Mouse (Mus musculus) neural tube, embryonic 14.5 days (tissue): ENCODE data around the gene Pramel7. TPM values are rescaled to one million over a fixed set of nuclear protein-coding genes. Genes with fewer than 3 reads are reported as not detected.
"Not testable (repeated sequence)": the region's sequence is repeated elsewhere in the genome, so short reads cannot be mapped to it uniquely, and the experiment has no call there.

Source experiments
- ATAC-seq: fragments of 200-750 bp; cut with Nextera tagmentation; 2 replicates; pipeline ENCODE4 v1.8.0; 2017; ENCODE audit warnings: low read depth, mild to moderate bottlenecking, moderate TSS enrichment, moderate library complexity
- H3K27ac ChIP-seq: fragments of 300-500 bp; sonication (generic); 2 replicates; pipeline ENCODE4 v1.5.1; 2014; ENCODE audit warnings: low read depth, mild to moderate bottlenecking, control low read depth, low read length, moderate library complexity, mixed read lengths
- H3K27me3 ChIP-seq: fragments of 300-500 bp; sonication (generic); 2 replicates; pipeline ENCODE4 v1.6.1; 2014; ENCODE audit warnings: low read length; ENCODE audit not compliant: control insufficient read depth, insufficient read depth
- H3K36me3 ChIP-seq: fragments of 300-500 bp; sonication (generic); 2 replicates; pipeline ENCODE4 v1.6.1; 2014; ENCODE audit warnings: low read length, mixed read lengths; ENCODE audit not compliant: control insufficient read depth, insufficient read depth
- H3K4me1 ChIP-seq: fragments of 300-500 bp; sonication (generic); 2 replicates; pipeline ENCODE4 v1.6.1; 2014; ENCODE audit warnings: low read length; ENCODE audit not compliant: control insufficient read depth, insufficient read depth
- H3K4me2 ChIP-seq: fragments of 300-500 bp; sonication (generic); 2 replicates; pipeline ENCODE4 v1.6.1; 2014; ENCODE audit warnings: mild to moderate bottlenecking, low read depth, low read length, control low read depth
- H3K4me3 ChIP-seq: fragments of 300-500 bp; sonication (generic); 2 replicates; pipeline ENCODE4 v1.5.1; 2014; ENCODE audit warnings: low read depth, low read length, control low read depth, mixed read lengths
- H3K9ac ChIP-seq: fragments of 300-500 bp; sonication (generic); replicated peaks from 2 replicates; pipeline ENCODE4 v1.6.1; 2014; ENCODE audit warnings: low read depth, mild to moderate bottlenecking, control low read depth, low read length, mixed read lengths
- H3K9me3 ChIP-seq: fragments of 300-500 bp; sonication (generic); 2 replicates; pipeline ENCODE4 v1.6.1; 2016; ENCODE audit warnings: low read length; ENCODE audit not compliant: control insufficient read depth
- WGBS: fragments of 180-500 bp; shearing (Covaris S2); extraction: QIAGEN DNeasy Blood & Tissue Kit; methylation state at CpG from one replicate; pipeline ENCODE4 v1.1.7; 2014; 5-methylcytosine and 5-hydroxymethylcytosine counted together
- polyA plus RNA-seq: library from polyadenylated mRNA; unstranded; fragments of >200 nt; fragmentation: Nextera tagmentation; extraction: Ambion mirVana; gene quantifications from 2 replicates; pipeline ENCODE4 v1.2.1, GENCODE M21; 2014

The Pramel7 gene
- polyA plus RNA-seq = not detected in 2 replicates

DNA sequence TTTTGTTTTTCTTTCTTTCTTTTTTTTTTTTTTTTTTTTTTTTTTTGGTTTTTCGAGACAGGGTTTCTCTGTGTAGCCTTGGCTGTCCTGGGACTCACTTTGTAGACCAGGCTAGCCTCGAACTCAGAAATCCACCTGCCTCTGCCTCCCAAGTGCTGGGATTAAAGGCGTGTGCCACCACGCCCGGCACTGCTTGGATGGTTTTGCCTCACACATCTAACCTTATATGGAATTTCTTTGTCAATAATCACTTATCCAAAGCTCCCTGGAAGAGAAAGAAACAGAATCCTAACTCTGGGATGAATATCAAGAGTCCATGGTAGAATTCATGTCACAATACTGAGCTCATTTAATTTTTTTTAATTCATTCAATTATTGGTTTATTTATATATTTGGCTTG is at the start of gene Pramel7:
TSS of gene Pramel7 (minus strand) at position 101 of the 400 bp plus-strand sequence.
- H3K27me3 ChIP-seq, H3K4me3 ChIP-seq, ATAC-seq, H3K9ac ChIP-seq, H3K36me3 ChIP-seq, H3K4me1 ChIP-seq, H3K4me2 ChIP-seq, H3K9me3 ChIP-seq, H3K27ac ChIP-seq: not testable (repeated sequence)
- WGBS = 87% methylated on average over 4 of the region's 5 CpGs

DNA sequence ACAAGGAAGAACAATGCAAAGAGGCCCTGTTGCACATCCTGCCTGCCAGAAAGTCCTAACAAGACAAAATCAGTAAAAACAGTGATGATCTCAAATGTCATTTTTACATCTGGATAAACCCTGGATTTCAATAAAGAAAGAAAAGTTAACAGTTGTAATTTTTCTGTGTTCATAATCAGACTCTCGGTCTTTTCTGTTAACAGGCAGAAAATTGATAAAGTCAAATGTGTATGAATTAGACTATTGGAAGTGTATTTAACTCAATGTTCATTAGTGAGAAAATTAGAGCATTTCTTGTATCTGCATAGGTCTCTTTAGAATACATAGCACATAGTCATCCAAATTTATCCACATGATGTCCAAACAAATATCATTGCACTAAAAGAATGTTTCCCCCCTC is 48.5 kb upstream of the Pramel7 start, which contains the start of gene Olfr1128:
TSS of gene Olfr1128 (minus strand) at position 101 of the 400 bp plus-strand sequence.
- no peaks in the 10 kb centered on the region for H3K27me3 ChIP-seq
- no peak within 1 kb of the TSS for H3K4me2 ChIP-seq
- no peak within 1 kb of the TSS for H3K9ac ChIP-seq
- no peak within 1 kb of the TSS for H3K27ac ChIP-seq
- 93% methylated on average over 1 of the region's 1 CpGs for WGBS
- H3K4me3 ChIP-seq = no peak within 1 kb of the TSS
- no peaks in the 10 kb centered on the region for H3K4me1 ChIP-seq
- ATAC-seq = no peak
- H3K9me3 ChIP-seq = no peaks in the 10 kb centered on the region
- H3K36me3 ChIP-seq = no peaks in the 10 kb centered on the region

DNA sequence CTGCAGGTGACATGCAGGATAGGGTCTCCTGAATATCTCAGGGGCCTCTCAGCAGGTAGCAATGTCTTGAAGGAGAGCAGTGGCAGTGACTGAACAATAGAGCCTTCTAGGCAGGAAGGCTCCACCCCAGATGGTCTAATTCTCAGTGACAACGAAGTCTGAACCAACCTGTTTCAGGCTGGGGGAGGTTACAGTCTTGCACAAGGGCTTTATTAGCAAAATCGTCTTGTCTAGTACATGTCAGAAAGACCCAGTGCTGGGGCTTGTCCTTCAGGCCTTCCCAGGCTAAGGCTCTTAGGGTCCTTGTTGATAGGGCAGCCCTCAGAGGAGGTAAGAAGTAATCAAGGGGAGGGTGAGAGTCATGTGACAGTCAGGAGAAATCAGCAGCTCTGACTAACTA is 37.9 kb upstream of the Pramel7 start:
- Histone ChIP-seq H3K36me3 (no peaks in the 10 kb centered on the region), H3K4me2 (no peak overlapping the region), H3K27ac (no peak overlapping the region), H3K27me3 (no peaks in the 10 kb centered on the region), H3K4me1 (no peaks in the 10 kb centered on the region), H3K9ac (no peak overlapping the region), H3K4me3 (no peak overlapping the region), H3K9me3 (no peaks in the 10 kb centered on the region)
- no peak for ATAC-seq
- whole genome bisulfite sequencing = 72% methylated on average over 2 of the region's 2 CpGs

DNA sequence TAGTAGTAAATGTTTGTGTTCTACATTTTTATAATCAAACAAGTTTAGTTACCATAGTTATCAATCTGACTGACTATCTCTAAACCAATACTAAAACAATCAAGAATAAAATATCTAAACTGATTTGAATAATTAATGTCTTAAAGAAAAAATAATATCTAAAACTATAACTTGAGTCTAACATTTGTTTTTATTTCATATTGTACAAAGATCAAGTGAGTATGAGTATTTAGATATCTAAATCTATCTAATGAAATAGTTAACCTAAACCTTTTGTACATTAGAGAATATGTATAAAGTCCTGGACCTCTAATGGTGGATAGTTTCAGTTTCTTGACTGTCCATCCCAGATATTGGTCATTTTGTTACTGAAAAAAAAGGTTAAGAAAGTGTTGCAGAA is 34.6 kb upstream of the Pramel7 start, which contains the start of gene Olfr153:
TSS of gene Olfr153 (plus strand) at position 301 of the 400 bp plus-strand sequence.
- H3K27me3 ChIP-seq = no peaks in the 10 kb centered on the region
- H3K9ac ChIP-seq = no peak within 1 kb of the TSS
- no peaks in the 10 kb centered on the region for H3K9me3 ChIP-seq
- H3K36me3 ChIP-seq = no peaks in the 10 kb centered on the region
- H3K4me2 ChIP-seq = no peak within 1 kb of the TSS
- no peaks in the 10 kb centered on the region for H3K4me1 ChIP-seq
- no peak within 1 kb of the TSS for H3K4me3 ChIP-seq
- H3K27ac ChIP-seq = no peak within 1 kb of the TSS
- ATAC-seq = no peak

DNA sequence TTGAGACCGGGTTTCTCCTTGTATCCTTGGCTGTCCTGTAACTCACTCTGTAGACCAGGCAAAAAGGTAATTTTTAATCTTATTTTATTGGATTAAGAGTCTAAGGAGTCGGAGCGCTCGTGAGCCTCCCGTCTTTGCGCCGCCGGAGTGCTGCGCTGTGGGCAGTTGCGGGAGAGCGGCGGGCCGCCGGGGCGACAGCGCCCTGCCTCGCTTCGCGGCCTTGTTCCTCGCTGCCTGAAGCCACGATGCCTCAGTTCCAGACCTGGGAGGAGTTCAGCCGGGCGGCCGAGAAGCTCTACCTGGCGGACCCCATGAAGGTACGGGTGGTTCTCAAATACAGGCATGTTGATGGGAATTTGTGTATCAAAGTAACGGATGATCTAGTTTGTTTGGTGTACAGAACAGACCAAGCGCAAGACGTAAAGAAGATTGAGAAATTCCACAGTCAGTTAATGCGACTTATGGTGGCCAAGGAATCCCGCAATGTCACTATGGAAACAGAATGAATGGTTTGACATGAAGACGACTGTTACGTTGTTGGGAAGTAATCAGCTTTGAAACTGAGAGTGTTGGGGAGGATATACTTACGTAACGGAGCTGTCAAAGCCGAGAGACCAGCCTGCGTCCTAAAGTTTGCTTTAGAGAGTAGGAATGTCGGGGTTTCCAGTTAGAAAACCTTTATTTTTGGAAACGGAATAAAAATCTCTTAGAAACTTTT is 29.2 kb upstream of the Pramel7 start:
- Histone ChIP-seq H3K4me2 (peak overlapping the region; percentile 38), H3K4me3 (0 out of 2 replicates have a peak overlapping the region, but pooled peaks have one; percentile 12)
- not testable (repeated sequence) for H3K9me3 ChIP-seq, H3K36me3 ChIP-seq, H3K4me1 ChIP-seq, H3K27ac ChIP-seq, H3K27me3 ChIP-seq, H3K9ac ChIP-seq
- peak; percentile 71 for ATAC-seq
- WGBS = 33% methylated on average over 38 of the region's 39 CpGs

DNA sequence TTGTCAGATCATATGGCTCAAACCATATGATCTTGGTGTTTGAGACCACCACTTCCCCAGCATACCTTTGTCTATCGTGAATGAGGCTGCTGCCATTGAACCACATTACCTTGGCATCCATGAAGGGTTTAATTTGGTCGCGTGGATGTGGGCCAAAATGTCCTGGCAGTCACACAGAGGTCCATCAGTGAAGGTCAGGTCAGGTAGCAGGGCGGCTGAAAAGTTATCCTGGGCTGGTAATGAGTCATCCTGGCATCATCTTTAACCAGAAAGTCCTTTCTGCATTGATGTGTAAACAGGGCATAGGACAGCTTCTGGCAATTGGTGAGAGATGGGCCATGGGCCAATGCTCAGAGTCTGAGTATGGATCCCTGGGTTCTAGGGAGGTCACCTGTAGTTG is 23.8 kb upstream of the Pramel7 start:
- no peak for ATAC-seq

DNA sequence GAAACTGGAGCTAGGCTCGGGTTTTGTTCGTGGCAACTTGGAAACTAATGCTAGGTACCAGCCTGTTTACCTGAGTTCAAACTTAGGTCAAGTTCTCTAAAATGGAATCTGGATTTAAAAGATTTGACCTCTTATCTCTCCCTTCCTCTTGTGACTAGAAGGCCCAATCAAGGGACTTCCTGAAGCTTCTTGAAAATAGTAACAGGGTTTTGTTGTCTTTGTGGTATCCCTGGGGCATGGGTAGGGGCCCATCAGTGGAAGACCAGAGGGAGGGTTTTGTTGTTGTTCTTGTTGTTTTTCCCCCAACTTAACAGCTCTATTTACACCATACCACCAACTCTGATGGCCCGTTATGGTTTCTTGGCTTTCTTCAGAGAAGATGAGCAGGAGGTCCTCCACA is 19.7 kb upstream of the Pramel7 start:
- Histone ChIP-seq H3K36me3 (no peaks in the 10 kb centered on the region), H3K4me1 (no peaks in the 10 kb centered on the region), H3K27ac (no peak overlapping the region), H3K9me3 (no peaks in the 10 kb centered on the region), H3K4me3 (no peak overlapping the region), H3K4me2 (no peak overlapping the region), H3K27me3 (no peaks in the 10 kb centered on the region), H3K9ac (no peak overlapping the region)
- no peak for ATAC-seq
- 94% methylated on average over 3 of the region's 3 CpGs for WGBS

More for the DNA sequence above, 23.8 kb upstream of the Pramel7 start:
- 88% methylated on average over 4 of the region's 4 CpGs for WGBS
- H3K9ac ChIP-seq = no peak overlapping the region
- H3K27ac ChIP-seq = no peak overlapping the region
- no peaks in the 10 kb centered on the region for H3K4me1 ChIP-seq
- H3K9me3 ChIP-seq = no peaks in the 10 kb centered on the region
- H3K27me3 ChIP-seq = no peaks in the 10 kb centered on the region
- no peak overlapping the region for H3K4me2 ChIP-seq
- no peaks in the 10 kb centered on the region for H3K36me3 ChIP-seq
- H3K4me3 ChIP-seq = no peak overlapping the region

DNA sequence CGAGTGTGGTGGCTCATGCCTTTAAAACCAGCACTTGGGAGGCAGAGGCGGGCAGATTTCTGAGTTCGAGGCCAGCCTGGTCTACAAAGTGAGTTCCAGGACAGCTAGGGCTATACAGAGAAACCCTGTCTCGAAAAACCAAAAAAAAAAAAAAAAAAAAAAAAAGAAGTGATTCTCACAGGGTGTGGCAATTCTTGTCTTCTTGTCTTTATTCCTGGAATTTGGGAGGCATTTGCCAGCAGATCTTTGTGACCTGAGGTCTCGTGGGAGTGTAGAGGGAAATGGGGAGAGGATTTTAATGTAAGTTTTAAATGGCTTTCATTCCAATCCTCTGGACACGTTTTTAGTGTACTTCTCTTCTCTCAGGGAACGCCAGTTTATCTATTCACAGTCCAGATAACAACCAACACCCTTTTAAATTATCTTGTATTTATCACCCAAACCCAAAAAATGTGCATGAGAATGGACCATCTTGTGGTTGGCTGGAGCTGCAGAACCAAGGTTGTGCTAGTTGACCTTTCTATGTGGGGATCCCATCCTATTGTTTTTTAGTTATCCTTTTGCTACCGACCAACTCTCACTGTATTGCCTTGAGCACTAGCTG is 18.7 kb upstream of the Pramel7 start:
- Histone ChIP-seq H3K9me3 (no peaks in the 10 kb centered on the region), H3K4me1 (no peaks in the 10 kb centered on the region), H3K36me3 (no peaks in the 10 kb centered on the region), H3K4me3 (no peak overlapping the region), H3K27ac (no peak overlapping the region), H3K4me2 (no peak overlapping the region), H3K9ac (no peak overlapping the region), H3K27me3 (no peaks in the 10 kb centered on the region)
- 84% methylated on average over 7 of the region's 8 CpGs for WGBS
- ATAC-seq = no peak

DNA sequence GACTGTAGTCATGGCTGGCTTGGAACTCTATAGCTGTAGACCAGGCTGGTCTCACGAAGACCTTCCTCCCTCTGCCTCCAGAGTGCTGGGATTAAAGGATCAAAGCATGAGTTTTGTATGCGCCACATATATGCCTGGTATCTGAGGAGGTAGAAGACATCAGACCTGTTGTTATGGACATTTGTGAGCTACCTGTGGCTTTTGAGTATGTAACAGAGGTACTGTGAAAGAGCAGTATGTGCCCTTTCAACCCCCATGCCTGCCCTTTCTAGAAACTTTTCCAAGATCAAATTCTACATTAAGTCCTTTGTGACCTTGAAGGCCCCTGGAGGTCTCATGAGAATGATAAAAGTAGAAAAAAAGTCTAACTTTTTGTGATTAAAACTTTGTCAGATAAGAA is 18.2 kb upstream of the Pramel7 start:
- Histone ChIP-seq H3K9ac (no peak overlapping the region), H3K4me1 (no peaks in the 10 kb centered on the region), H3K27ac (no peak overlapping the region), H3K4me2 (no peak overlapping the region), H3K4me3 (no peak overlapping the region), H3K36me3 (no peaks in the 10 kb centered on the region), H3K27me3 (no peaks in the 10 kb centered on the region), H3K9me3 (no peaks in the 10 kb centered on the region)
- no peak for ATAC-seq
- 93% methylated on average over 2 of the region's 2 CpGs for WGBS
